Mouse (Mus musculus) ES-E14 (cell line): ENCODE results near the gene Praf2. TPM values are rescaled to one million over a fixed set of nuclear protein-coding genes. Genes with fewer than 3 reads are reported as not detected.

Experiments
- DNase-seq: peaks from one replicate; pipeline ENCODE4 v3.0.0-alpha.2; 2013; ENCODE audit warnings: low read depth, low spot score
- H3K27ac ChIP-seq: 2 replicates; pipeline ENCODE4 v1.5.1; 2012; ENCODE audit warnings: low read depth, mild to moderate bottlenecking, low read length, moderate library complexity, mixed read lengths; ENCODE audit not compliant: poor library complexity, insufficient read depth, severe bottlenecking
- H3K36me3 ChIP-seq: 2 replicates; pipeline ENCODE4 v1.6.1; 2012; ENCODE audit warnings: mild to moderate bottlenecking, low read length, moderate library complexity, mixed read lengths; ENCODE audit not compliant: control insufficient read depth, poor library complexity, insufficient read depth, severe bottlenecking
- H3K4me1 ChIP-seq, 2 experiments: fragments of 150-350 bp in 1 of 2; sonication (generic) in 1 of 2; 2 replicates each; pipeline ENCODE4 v1.6.1; 2012; ENCODE audit warnings: low read length in 2 of 2, mild to moderate bottlenecking in 1 of 2, mixed read lengths in 1 of 2; ENCODE audit not compliant: control insufficient read depth in 2 of 2, insufficient read depth in 2 of 2, poor library complexity in 1 of 2
- H3K4me3 ChIP-seq, 2 experiments: fragments of 150-350 bp in 1 of 2; sonication (generic) in 1 of 2; 2 replicates each; pipeline ENCODE4 v1.5.1; 2012; ENCODE audit warnings: low read length in 2 of 2, low read depth in 1 of 2, mild to moderate bottlenecking in 1 of 2, mixed read lengths in 1 of 2; ENCODE audit not compliant: insufficient read depth in 1 of 2, poor library complexity in 1 of 2, severe bottlenecking in 1 of 2
- H3K9ac ChIP-seq: 2 replicates; pipeline ENCODE4 v1.6.1; 2012; ENCODE audit warnings: low read depth, mild to moderate bottlenecking, low read length, mixed read lengths; ENCODE audit not compliant: poor library complexity, insufficient read depth, severe bottlenecking
- H3K9me3 ChIP-seq: fragments of 150-350 bp; sonication (generic); 2 replicates; pipeline ENCODE4 v1.6.1; 2012; ENCODE audit warnings: low read depth, mild to moderate bottlenecking, low read length; ENCODE audit not compliant: control insufficient read depth, insufficient read depth
- CHD2 ChIP-seq: IDR thresholded peaks from 2 replicates; pipeline ENCODE4 v1.6.1; 2014; ENCODE audit warnings: mild to moderate bottlenecking, low read depth, low read length, inconsistent platforms
- HCFC1 ChIP-seq: IDR thresholded peaks from 2 replicates; pipeline ENCODE4 v1.6.1; 2012; ENCODE audit warnings: low read length, inconsistent platforms, borderline replicate concordance; ENCODE audit not compliant: insufficient read depth
- MAFK ChIP-seq: IDR thresholded peaks from 2 replicates; pipeline ENCODE4 v1.6.1; 2014; ENCODE audit warnings: mild to moderate bottlenecking, low read depth, low read length, inconsistent platforms; ENCODE audit not compliant: insufficient read depth
- ZC3H11A ChIP-seq: IDR thresholded peaks from 2 replicates; pipeline ENCODE4 v1.6.1; 2012; ENCODE audit warnings: low read depth, mild to moderate bottlenecking, inconsistent platforms, low read length, borderline replicate concordance
- ZNF384 ChIP-seq: IDR thresholded peaks from 2 replicates; pipeline ENCODE4 v1.6.1; 2012; ENCODE audit warnings: low read depth, low read length, inconsistent platforms
- in situ Hi-C, 2 experiments: fragments of 600-800 bp; cut with MboI; formaldehyde crosslinking; loops; one replicate each; pipeline ENCODE4 v1.15.1; 2025; ENCODE audit warnings: low sequenced_read_pairs in 2 of 2, inconsistent platforms in 1 of 2; ENCODE audit not compliant: unreplicated experiment in 2 of 2
- total RNA-seq: library from RNA; depleted of rRNA; stranded (reverse); fragments of 300-350 nt; gene quantifications from 2 replicates; pipeline ENCODE4 v1.2.3, GENCODE M21; 2012

The Praf2 gene
- total RNA-seq, 1 experiment, result 41.9 TPM

DNA sequence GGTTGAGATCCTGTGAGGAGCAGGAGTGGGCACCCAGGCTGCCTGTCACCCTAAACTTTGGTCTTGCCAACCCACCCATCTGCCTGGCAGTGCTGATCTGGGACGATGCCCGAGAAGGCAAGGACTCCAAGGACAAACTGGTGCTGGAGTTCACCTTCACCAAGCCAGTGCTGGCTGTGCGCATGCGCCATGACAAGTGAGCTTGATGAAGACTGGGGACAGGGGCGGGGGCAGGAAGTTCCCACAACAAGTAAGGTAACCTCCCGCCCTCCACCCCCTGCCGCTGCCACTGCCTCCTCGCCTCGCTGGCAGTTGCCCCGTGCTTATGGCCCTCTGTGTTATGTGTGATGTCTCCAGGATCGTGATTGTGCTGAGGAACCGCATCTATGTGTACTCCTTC, 2.4 kb upstream of the Praf2 start:
- Histone ChIP-seq H3K27ac (peak overlapping the region; percentile 57; the same call in 1 of the 2 replicates), H3K9me3 (no peaks in the 10 kb centered on the region), H3K4me3 (peak overlapping the region in 1 of 2 experiments; percentile 27; a peak in 1 of 4 replicates), H3K4me1 (peaks cover 0 to 10% of the 10 kb centered on the region in 2 experiments; a peak in 2 of 4 replicates), H3K9ac (peak overlapping the region; percentile 64; the same call in 1 of the 2 replicates), H3K36me3 (peaks cover 26% of the 10 kb centered on the region)
- no peak for DNase-seq
- in situ Hi-C loops, result no loop called here
- TF ChIP-seq ZNF384 (no peak), CHD2 (no peak), MAFK (no peak)

DNA sequence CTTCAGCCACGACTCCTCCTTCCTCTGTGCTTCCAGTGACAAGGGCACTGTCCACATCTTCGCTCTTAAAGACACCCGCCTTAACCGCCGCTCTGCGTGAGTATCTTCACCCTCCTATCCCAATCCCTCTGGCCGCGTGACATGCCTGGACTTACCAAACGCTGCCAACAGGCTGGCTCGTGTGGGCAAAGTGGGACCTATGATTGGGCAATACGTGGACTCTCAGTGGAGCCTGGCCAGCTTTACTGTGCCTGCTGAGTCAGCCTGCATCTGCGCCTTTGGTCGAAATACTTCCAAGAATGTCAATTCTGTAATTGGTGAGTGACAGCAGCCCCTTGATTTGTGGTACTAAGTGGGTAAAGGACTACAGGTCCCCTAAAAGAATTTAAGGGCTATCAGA, 1.1 kb upstream of the Praf2 start:
- H3K9me3 ChIP-seq, result no peaks in the 10 kb centered on the region
- peaks cover 0 to 10% of the 10 kb centered on the region in 2 experiments; a peak in 1 of 4 replicates for H3K4me1 ChIP-seq
- H3K4me3 ChIP-seq, result no peak overlapping the region
- peaks cover 26% of the 10 kb centered on the region for H3K36me3 ChIP-seq
- no peak for DNase-seq
- TF ChIP-seq ZC3H11A (no peak), ZNF384 (no peak), MAFK (no peak), HCFC1 (no peak), CHD2 (no peak)
- no peak overlapping the region for H3K9ac ChIP-seq
- in situ Hi-C loops, result no loop called here
- no peak overlapping the region for H3K27ac ChIP-seq

DNA sequence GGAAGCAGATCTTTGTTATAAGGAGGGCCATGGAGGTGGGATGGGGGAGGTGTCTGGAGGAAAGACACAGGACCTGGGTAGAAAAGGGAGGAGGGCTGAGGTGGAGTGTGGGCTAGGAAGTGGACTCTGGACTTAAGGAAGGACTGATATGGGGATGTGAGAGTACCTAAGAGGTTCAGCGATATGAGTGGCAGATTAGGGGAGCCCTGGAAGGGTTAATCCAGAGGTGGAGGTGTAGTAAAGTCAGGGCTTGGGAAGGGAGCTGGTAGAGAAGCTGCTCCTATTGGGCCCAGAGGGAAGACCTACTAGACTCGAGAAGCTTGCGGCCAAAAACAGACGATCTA, 655 bp downstream of the Praf2 start:
- in situ Hi-C loops, result no loop called here
- Histone ChIP-seq H3K4me1 (peaks cover 0 to 10% of the 10 kb centered on the region in 2 experiments; a peak in 1 of 4 replicates), H3K4me3 (peak overlapping the region; percentile 72 to 81), H3K9me3 (no peaks in the 10 kb centered on the region), H3K9ac (peak overlapping the region; percentile 82), H3K27ac (peak overlapping the region; percentile 41; the same call in 1 of the 2 replicates), H3K36me3 (peaks cover 25% of the 10 kb centered on the region)
- TF ChIP-seq ZNF384 (no peak), ZC3H11A (no peak), MAFK (no peak), CHD2 (no peak), HCFC1 (no peak)
- no peak for DNase-seq

DNA sequence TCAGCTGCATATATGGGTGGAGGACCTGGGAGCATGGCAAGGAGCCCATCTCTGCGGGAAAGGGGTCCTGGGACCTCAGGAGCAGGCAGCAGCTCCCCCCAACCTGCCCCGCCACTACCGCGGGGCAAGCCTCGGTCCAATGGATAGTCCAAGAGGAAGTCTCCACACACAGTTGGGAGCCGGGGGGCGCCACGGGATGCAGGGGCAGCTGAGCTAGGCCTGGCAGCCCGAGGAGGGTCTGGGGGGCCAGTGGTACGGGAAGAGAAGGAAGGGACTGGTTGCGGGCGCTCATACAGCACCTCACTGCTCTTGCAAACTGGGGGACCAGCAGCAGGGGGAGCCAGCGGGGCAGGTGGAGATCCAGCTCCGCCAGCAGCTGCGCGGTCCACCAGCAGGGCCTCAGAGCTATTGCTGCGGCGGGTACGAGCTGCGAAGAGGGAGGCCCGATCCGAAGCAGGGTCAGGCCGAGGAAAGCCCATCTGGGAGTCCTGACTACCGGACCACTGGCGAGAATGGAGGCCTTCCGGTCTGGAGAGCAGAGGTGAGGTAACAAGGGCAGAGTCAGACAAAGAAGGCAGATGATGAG, 5.4 kb downstream of the Praf2 start:
- peak overlapping the region; percentile 44 to 49; a peak in 3 of 4 replicates for H3K4me3 ChIP-seq
- peak overlapping the region; percentile 55; the same call in 1 of the 2 replicates for H3K9ac ChIP-seq
- H3K9me3 ChIP-seq, result no peaks in the 10 kb centered on the region
- no peak for DNase-seq
- H3K4me1 ChIP-seq, result peaks cover 0 to 14% of the 10 kb centered on the region in 2 experiments; a peak in 1 of 4 replicates
- no peak overlapping the region for H3K27ac ChIP-seq
- peaks cover 6% of the 10 kb centered on the region; the same call in 1 of the 2 replicates for H3K36me3 ChIP-seq
- TF ChIP-seq ZC3H11A, result no peak
- no peak for TF ChIP-seq CHD2
- TF ChIP-seq MAFK, result no peak
- TF ChIP-seq HCFC1, result no peak
- no peak for TF ChIP-seq ZNF384
- in situ Hi-C loops, result no loop called here
